In the genomic region with DNA sequence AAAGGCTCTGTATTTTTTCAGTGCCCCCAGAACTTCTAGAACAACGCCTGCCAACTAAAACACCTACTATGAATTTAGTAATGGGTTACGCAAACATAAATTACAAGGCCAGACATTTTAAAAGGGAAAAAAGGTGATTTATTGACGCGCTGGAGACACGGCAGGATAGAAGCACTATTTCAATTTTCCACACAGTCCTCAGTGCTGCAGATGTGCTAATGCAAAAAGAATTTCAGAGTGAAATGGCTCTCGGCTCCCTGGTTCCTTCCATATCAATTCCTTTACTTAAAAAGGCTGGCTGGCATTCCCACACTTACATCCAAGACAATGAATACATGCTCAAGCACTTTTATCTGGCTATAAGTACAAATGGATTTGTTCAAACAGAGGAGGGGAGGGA, we compare ENCODE assay signal across 10 mouse cellular contexts.
DNase-seq lines count a peak whose midpoint lies in the region; ATAC-seq and TF ChIP-seq lines count a peak whose summit lies in the region.
"Had no signal": no experiment of that assay in that cellular context is flagged by ENCODE, and none has a peak within 500 bp of the region (broad histone marks: within the 10 kb centered on the region; RNA-seq: fewer than 3 reads in every experiment).

No protein-coding gene starts in this region.

- TF ChIP-seq EP300 in heart, postnatal 0 days (IDR thresholded peaks at IDR 0.05; ENCODE audit: low read depth) = no peak

- H3K9me3 ChIP-seq in heart, postnatal 0 days (replicated peaks; ENCODE audit: control insufficient read depth, low read length) = no peaks in the 10 kb centered on the region
- H3K9me3 ChIP-seq in lung, embryonic 14.5 days (ENCODE audit: low read depth, low read length) = no peaks in the 10 kb centered on the region
- no peaks in the 10 kb centered on the region for H3K9me3 ChIP-seq in intestine, embryonic 16.5 days (ENCODE audit: control insufficient read depth, low read length)
- H3K9me3 ChIP-seq in stomach, embryonic 14.5 days (ENCODE audit: control insufficient read depth, low read depth, low read length) = no peaks in the 10 kb centered on the region

- no peak for TF ChIP-seq CTCF in heart, postnatal 0 days (IDR thresholded peaks at IDR 0.05; ENCODE audit: low read depth)
- no peak for TF ChIP-seq CTCF in lung, embryonic 14.5 days (IDR thresholded peaks at IDR 0.05; ENCODE audit: low read depth)

- H3K4me3 ChIP-seq in heart, postnatal 0 days (ENCODE audit: low read depth, low read length) = no peak overlapping the region
- no peak overlapping the region for H3K4me3 ChIP-seq in lung, embryonic 14.5 days (ENCODE audit: low read depth, low read length)
- no peak overlapping the region for H3K4me3 ChIP-seq in intestine, embryonic 16.5 days (ENCODE audit: low read length)
- no peak overlapping the region for H3K4me3 ChIP-seq in stomach, embryonic 14.5 days (ENCODE audit: low read depth, low read length)
- H3K4me3 ChIP-seq: gastrocnemius, adult 2 months had no signal

- H3K36me3 ChIP-seq in heart, postnatal 0 days (replicated peaks; ENCODE audit: control insufficient read depth, insufficient read depth, low read length) = 0 out of 2 replicates have a peak, but pooled peaks cover 3% of the 10 kb centered on the region
- H3K36me3 ChIP-seq in lung, embryonic 14.5 days (ENCODE audit: insufficient read depth) = 0 out of 2 replicates have a peak, but pooled peaks cover 8% of the 10 kb centered on the region
- no peaks in the 10 kb centered on the region for H3K36me3 ChIP-seq in intestine, embryonic 16.5 days (ENCODE audit: control insufficient read depth, insufficient read depth, low read length)
- peaks cover 4% of the 10 kb centered on the region; the same call in 1 of the 2 replicates for H3K36me3 ChIP-seq in stomach, embryonic 14.5 days (ENCODE audit: control insufficient read depth, insufficient read depth, low read length)

- no peak; the same call in 1 of the 2 replicates for ATAC-seq in heart, postnatal 0 days (ENCODE audit: insufficient read depth, low read depth)
- peak; percentile 64; the same call in 1 of the 2 replicates for ATAC-seq in lung, embryonic 14.5 days (ENCODE audit: insufficient read depth)
- ATAC-seq in intestine, embryonic 16.5 days = peak; percentile 41; the same call in 1 of the 2 replicates
- peak; percentile 77; the same call in 1 of the 2 replicates for ATAC-seq in stomach, embryonic 14.5 days (ENCODE audit: insufficient number of reproducible peaks, insufficient read depth, low FRiP score, low read depth)

- H3K4me2 ChIP-seq in heart, postnatal 0 days (ENCODE audit: low read depth, low read length) = peak overlapping the region; percentile 8; the same call in 1 of the 2 replicates
- H3K4me2 ChIP-seq in lung, embryonic 14.5 days = peak overlapping the region; percentile 8; the same call in 1 of the 2 replicates
- no peak overlapping the region for H3K4me2 ChIP-seq in intestine, embryonic 16.5 days (ENCODE audit: low read depth, low read length)
- no peak overlapping the region; the same call in 1 of the 2 replicates for H3K4me2 ChIP-seq in stomach, embryonic 14.5 days (replicated peaks; ENCODE audit: low read depth, low read length)

- intact Hi-C loops in heart, postnatal 25 days (cut with DNase I) = no loop called here

- peaks cover 68% of the 10 kb centered on the region for H3K4me1 ChIP-seq in heart, postnatal 0 days (ENCODE audit: control insufficient read depth, insufficient read depth)
- peaks cover 22% of the 10 kb centered on the region for H3K4me1 ChIP-seq in lung, embryonic 14.5 days (ENCODE audit: insufficient read depth)
- peaks cover 15% of the 10 kb centered on the region for H3K4me1 ChIP-seq in intestine, embryonic 16.5 days (ENCODE audit: control insufficient read depth, insufficient read depth, low read length)
- H3K4me1 ChIP-seq in stomach, embryonic 14.5 days (ENCODE audit: control insufficient read depth, insufficient read depth, low read length) = peaks cover 42% of the 10 kb centered on the region

- H3K9ac ChIP-seq in heart, postnatal 0 days (replicated peaks; ENCODE audit: low read depth, low read length) = no peak overlapping the region
- H3K9ac ChIP-seq in lung, embryonic 14.5 days = no peak overlapping the region
- H3K9ac ChIP-seq in intestine, embryonic 16.5 days (ENCODE audit: low read depth, low read length) = no peak overlapping the region
- H3K9ac ChIP-seq in stomach, embryonic 14.5 days (replicated peaks; ENCODE audit: low read depth, low read length) = no peak overlapping the region

- no peak for DNase-seq in heart, postnatal 0 days (ENCODE audit: low spot score)
- no peak for DNase-seq in heart, postnatal 25 days (ENCODE audit: low spot score)
- peak; percentile 59 for DNase-seq in lung, embryonic 14.5 days
- no peak for DNase-seq in lung, postnatal 36 days
- DNase-seq in gastrocnemius, adult 18-20 months (ENCODE audit: low spot score) = no peak
- DNase-seq: right cerebral cortex, postnatal 25 days had no signal

- 47% methylated on average over 6 of the region's 6 CpGs for WGBS in heart, postnatal 0 days
- 40% methylated on average over 6 of the region's 6 CpGs for WGBS in lung, embryonic 14.5 days
- 55% methylated on average over 6 of the region's 6 CpGs for WGBS in intestine, embryonic 16.5 days
- WGBS in stomach, embryonic 14.5 days = 24% methylated on average over 6 of the region's 6 CpGs

- no peaks in the 10 kb centered on the region for H3K27me3 ChIP-seq in heart, postnatal 0 days (ENCODE audit: control insufficient read depth, insufficient read depth, low read length)
- no peaks in the 10 kb centered on the region for H3K27me3 ChIP-seq in lung, embryonic 14.5 days (ENCODE audit: insufficient read depth, low read length)
- H3K27me3 ChIP-seq in intestine, embryonic 16.5 days (replicated peaks; ENCODE audit: control insufficient read depth, insufficient read depth, low read length) = no peaks in the 10 kb centered on the region
- no peaks in the 10 kb centered on the region for H3K27me3 ChIP-seq in stomach, embryonic 14.5 days (ENCODE audit: control insufficient read depth, insufficient read depth, low read length)

- peak overlapping the region; percentile 84 for H3K27ac ChIP-seq in heart, postnatal 0 days (ENCODE audit: low read depth)
- peak overlapping the region; percentile 65; the same call in 1 of the 2 replicates for H3K27ac ChIP-seq in lung, embryonic 14.5 days (ENCODE audit: low read depth)
- peak overlapping the region; percentile 33; the same call in 1 of the 2 replicates for H3K27ac ChIP-seq in intestine, embryonic 16.5 days (ENCODE audit: low read length)
- peak overlapping the region; percentile 81 for H3K27ac ChIP-seq in stomach, embryonic 14.5 days (ENCODE audit: low read length)
- H3K27ac ChIP-seq: macrophage had no signal

Comparison
In these comparisons a context has a peak if more than half of its experiments do, and no peak if none do; other contexts are left out.
1. H3K27ac ChIP-seq: peak in every context shown above with its lines; median percentile 84 in heart, postnatal 0 days; 81 in stomach, embryonic 14.5 days; 65 in lung, embryonic 14.5 days; 33 in intestine, embryonic 16.5 days.
2. H3K4me2 ChIP-seq: peak in heart, postnatal 0 days (single experiment) and lung, embryonic 14.5 days (single experiment); none in intestine, embryonic 16.5 days (single experiment) and stomach, embryonic 14.5 days (single experiment).